Mouse (Mus musculus) lung, postnatal 10 days (tissue): ENCODE measurements around the gene Hps3.
"Not testable (repeated sequence)": the region's sequence is repeated elsewhere in the genome, so short reads cannot be mapped to it uniquely, and the experiment has no call there.

Experiments used
- DNase-seq: peaks from one replicate; pipeline ENCODE4 v3.0.0; 2021

Hps3 gene

GRCm38 (mm10) chr3:20005611-20006010 lies 29.5 kb downstream of the Hps3 start:
- DNase-seq = no peak

- no peak for DNase-seq
Observed at GRCm38 (mm10) chr3:20004422-20004821, 30.7 kb downstream of the Hps3 start.

DNA sequence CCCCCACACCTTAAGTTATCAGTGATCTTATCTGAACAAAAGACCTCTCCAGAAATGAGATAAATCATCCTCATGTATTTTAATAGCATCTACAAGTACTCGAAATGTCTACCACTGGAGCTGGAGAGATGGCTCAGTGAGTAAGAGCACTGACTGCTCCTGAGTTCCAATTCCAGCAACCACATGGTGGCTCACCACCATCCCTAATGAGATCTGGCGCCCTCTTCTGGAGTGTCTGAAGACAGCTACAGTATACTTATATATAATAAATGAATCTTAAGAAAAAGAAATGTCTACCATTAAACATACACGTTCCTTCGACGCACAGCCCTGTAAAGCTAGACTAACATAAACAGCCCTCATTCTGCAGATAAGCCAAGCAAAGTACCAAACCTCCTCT lies 32.3 kb downstream of the Hps3 start:
- DNase-seq = peak; percentile 26

GRCm38 (mm10) chr3:20000806-20001205 lies 34.3 kb downstream of the Hps3 start:
- DNase-seq = no peak

DNA sequence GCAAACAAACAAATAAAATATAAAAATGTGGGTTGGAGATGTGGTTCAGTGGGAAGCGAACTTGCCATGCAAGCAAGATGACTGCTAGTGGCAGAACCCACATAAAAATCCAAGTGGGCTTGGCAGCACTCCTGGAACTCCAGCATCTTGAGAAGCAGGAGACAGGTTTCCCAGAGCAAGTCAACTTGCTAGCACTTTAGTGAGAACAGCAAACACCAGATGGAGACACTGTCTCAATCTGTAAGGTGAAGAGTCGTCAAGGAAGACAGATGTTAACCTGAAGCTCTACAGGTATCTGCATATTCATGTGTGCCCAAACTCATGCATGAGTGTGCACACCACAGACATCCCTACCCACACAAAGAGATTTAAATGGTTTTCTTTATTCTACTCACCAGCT lies 35.6 kb downstream of the Hps3 start:
- no peak for DNase-seq

DNA sequence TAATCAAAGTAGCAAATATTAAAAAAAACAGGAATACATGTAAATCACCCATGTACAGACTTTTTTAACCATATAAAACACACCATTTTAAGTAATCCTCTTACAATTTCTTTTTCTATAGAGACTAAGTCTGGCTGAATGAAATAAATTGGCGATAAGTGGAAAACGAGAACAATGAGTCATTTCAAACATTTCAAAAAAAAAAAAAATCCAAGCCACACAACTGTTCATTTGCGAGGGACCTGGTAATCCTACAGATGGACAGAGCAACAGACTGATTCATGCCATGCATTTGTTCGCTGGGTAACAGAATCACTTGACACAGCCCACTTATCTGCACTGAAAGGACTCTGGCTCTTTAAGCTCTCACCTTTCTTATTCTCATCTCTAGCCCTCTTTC lies 42.7 kb downstream of the Hps3 start:
- DNase-seq = no peak

GRCm38 (mm10) chr3:19990031-19990430 lies 45.1 kb downstream of the Hps3 start:
- DNase-seq = no peak

GRCm38 (mm10) chr3:19986123-19986522 lies 49.0 kb downstream of the Hps3 start:
- no peak for DNase-seq

DNA sequence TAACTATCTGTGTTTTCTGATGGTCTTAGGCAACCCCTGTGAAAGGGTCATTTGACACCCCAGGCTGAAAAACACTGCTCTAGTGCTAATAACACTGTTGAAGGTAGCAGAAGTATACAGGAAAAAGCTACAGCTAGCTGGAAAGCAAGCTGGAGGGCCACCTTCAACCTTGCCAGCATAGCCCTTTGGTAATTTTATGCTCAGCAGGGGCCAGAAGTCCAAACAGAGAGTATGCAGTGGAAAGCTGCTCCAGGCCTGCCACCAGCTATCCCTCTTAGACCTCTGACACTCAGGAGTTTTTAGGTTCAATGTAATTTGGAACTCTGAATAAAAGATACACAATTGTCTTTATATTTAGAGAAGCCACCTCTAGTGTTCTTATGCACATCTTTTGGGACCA lies 52.3 kb downstream of the Hps3 start:
- DNase-seq = no peak

GRCm38 (mm10) chr3:19981156-19981555 lies 54.0 kb downstream of the Hps3 start:
- no peak for DNase-seq

DNA sequence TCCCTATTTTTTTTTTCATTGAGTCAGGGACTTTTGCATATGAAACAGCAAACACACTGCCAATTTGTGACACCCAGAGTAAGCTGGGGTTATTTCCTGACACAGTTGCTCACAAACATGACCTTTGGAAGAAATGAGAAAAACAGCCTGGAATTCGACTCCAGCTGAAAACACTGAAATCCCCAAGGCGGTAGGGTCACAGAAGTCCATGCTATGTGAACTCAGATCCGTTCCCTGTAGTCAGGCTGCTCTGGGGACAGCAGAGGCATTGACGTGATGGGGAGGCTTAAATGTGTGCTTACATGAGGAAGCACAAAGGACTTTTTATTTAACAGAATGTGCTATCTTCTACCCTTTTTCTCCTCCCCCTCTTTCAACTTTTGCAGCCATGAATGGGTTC lies 56.6 kb downstream of the Hps3 start:
- DNase-seq = peak; percentile 25

DNA sequence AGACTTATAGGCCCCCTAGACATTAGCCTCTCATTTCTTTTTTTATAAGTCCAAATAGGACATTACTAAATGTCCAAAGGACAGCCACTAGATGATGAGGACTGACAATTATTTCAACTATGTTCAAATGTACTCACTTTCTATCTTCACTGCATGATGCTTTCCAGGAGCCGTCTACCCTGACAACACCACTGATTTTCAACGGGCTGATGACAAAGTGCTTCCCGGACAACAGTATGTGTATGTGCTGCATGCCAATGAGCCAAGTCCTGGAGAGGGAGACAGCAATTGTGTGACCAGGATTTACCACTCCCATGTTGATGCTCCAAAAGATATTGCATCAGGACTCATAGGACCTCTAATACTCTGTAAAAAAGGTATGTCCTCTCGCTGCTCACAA lies 69.0 kb downstream of the Hps3 start:
- DNase-seq = no peak

DNA sequence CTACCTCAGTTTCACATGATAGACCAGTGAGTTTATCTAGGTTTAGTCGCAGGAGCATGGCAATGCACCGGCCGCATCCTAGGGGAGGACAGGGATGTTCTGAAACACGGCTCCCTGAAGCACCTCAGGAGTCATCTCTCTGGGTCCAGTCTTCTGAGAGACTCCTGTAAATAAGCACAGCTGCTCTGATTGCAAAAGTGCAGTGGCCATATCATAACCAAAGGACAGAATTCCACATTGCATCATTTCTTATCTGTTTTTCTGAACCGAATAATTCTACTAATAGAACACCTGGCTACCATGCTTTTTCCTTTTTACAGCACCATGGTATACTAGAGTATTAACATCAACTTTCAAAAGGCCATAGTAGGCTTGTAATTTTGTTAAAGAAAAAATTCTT lies 69.9 kb downstream of the Hps3 start:
- no peak for DNase-seq

- no peak for DNase-seq
Observed at GRCm38 (mm10) chr3:19964625-19965188, 70.4 kb downstream of the Hps3 start.

DNA sequence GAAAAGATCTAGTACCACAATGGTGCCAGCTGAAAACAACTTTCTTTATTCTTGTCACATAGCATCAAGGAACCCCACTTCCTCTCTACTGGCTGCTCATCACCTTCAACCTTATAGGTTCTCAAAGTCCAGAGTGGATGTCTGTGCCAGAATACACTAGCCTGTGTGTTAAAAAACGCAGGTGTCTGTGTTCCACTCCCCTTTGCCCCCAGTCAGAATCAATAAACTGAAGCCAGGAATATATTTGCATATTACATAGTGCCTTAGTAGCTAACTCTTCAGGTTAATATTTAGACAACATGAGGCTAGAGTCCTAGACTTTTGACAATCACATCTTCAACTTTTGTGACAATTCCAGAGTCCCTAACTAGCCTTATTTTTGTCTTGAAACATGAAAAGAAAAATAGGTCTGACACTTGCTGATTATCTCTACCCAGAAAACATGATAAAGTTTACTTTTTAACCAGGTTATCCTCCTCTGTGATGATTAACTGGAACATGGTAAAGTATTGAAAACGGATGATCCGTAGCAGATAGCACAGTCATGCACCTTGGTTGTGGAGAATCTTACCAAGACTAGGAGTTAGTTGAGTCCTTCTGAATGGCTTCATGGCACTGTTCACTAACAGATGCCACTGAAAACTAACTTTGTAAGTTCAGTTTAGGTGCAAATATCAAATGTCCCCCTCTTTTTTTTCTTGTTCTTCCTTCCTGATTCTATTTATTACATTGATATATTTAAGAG lies 72.2 kb downstream of the Hps3 start:
- no peak for DNase-seq

DNA sequence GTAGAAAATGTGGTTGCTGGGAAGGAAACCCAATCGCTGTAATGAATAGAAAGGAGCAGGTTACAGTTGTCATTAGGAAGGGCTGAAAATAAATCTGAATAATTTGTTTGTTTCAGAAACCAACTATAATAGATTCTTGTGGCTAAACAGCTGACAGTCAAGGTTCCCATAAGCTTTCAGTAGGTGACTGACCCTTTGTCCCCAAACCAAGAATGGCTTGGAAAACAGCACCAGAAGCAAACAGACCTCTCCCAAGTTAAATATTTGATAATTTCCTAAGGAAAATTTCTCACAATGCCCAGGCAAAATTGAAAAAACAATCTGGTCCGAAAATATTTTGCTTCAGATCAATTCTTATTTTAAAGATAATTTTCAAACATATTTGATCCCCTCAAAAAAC lies 73.8 kb downstream of the Hps3 start:
- DNase-seq = no peak

DNA sequence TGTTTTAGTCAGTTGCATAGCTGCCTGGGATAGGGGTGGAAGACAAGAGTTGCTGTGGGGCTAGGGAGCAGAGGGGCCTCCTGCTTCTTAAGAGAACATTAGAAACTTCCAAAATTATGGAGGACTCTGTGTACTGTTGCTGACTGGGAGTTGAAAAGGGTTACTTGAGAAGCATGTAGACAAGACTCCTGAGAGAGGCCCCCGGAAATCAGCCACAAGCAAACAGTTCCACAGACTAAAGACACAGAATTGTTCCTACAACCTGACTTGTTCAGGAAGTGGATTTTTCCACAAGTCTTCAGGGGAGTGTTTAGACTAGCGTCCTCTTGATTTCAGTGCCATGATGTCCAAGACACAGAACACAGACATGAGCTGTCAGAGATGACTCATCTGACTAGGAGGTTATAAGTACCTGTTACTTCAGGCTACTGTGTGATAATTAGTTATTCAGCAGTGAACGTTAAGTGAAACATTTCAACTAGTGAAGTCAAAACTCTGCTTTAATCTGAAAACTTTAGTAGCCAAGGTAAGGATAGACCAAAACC lies 74.5 kb downstream of the Hps3 start:
- no peak for DNase-seq

- no peak for DNase-seq
Observed at GRCm38 (mm10) chr3:19958983-19959382, 76.1 kb downstream of the Hps3 start.

DNA sequence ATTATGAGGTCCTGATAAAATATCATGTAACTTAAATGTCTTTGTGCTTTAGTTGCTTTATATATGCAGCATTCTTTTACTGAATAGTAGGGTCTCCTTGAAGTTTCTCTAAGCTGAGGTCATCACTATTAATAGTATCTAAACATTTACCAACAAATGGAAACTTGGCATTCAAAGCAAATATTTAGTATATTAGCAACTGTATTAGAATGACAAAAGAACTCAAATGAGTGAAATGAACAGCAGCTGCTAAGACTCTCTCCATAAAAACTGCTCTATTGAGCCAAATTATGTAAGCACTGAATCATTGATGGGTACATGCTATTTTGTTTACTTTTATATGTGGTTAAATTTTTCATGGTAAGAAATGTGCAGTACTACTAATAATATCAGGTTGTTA lies 77.1 kb downstream of the Hps3 start:
- DNase-seq = no peak

DNA sequence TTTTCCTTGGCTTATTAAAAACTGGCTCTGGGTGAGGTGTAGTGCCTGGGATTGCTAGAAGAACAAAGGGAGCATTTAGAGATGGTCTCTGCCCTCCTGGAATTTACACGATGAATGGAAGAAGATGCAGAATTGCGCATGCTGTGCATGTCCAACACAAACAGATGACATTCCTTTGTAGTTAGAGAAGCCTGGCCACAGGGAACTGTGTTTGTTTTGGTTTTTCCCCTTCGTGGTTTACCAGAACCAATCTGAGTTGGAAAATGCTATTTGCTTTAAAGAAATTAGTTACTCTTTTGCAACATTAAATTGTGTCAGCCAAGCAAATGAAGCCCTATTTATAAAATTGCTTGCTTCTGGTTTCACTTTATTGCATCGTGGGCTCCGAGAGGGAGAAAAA lies 78.2 kb downstream of the Hps3 start, which contains the start of gene Cp:
Gene Cp (plus strand): TSS at position 170 of the 400 bp plus-strand sequence.
- peak; percentile 19 for DNase-seq

- peak; percentile 81 for DNase-seq
Observed at GRCm38 (mm10) chr3:19953865-19954264, 81.2 kb downstream of the Hps3 start.

DNA sequence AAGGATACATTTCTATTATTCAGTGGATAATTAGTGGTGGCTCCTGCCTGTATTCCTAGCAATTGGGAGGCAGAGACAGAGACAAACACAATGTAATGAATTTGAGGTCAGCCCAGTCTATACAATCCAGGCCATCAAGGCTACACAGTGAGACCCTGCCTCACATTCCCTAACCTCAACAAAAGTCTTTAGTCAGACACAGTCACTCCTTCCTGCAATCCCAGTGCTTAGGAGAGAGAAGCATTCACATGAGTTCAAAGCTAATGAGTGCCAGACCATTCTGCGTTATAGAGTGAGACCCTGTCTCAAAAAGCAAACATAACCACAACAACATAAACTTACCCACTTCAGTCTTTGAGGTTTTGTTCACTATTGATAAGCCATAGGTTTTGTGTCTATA lies 81.7 kb downstream of the Hps3 start:
- DNase-seq = no peak

GRCm38 (mm10) chr3:19949401-19949800 lies 85.7 kb downstream of the Hps3 start:
- not testable (repeated sequence) for DNase-seq

GRCm38 (mm10) chr3:19948552-19948951 lies 86.6 kb downstream of the Hps3 start:
- DNase-seq = no peak
